Mouse (Mus musculus) CH12F3 (cell line): Measurements from ENCODE around the gene Cacna1d.

ENCODE experiments used
- in situ Hi-C: fragments of 300-500 bp; cut with MboI; formaldehyde crosslinking; loops from 2 replicates; pipeline ENCODE4 v1.14.3; 2020; ENCODE audit warnings: low sequenced_read_pairs

Gene Cacna1d

GRCm38 (mm10) chr14:30113392-30114108 is 377.7 kb downstream of the Cacna1d start:
- in situ Hi-C loops, result no loop called here

GRCm38 (mm10) chr14:30109079-30109478 is 382.2 kb downstream of the Cacna1d start:
- in situ Hi-C loops, result no loop called here

- in situ Hi-C loops, result no loop called here
Observed at GRCm38 (mm10) chr14:30106550-30106949, 384.7 kb downstream of the Cacna1d start.

GRCm38 (mm10) chr14:30105551-30105950 is 385.7 kb downstream of the Cacna1d start:
- in situ Hi-C loops, result no loop called here

GRCm38 (mm10) chr14:30103946-30104536 is 387.2 kb downstream of the Cacna1d start:
- in situ Hi-C loops, result no loop called here

GRCm38 (mm10) chr14:30097239-30097638 is 394.0 kb downstream of the Cacna1d start:
- in situ Hi-C loops, result no loop called here

DNA sequence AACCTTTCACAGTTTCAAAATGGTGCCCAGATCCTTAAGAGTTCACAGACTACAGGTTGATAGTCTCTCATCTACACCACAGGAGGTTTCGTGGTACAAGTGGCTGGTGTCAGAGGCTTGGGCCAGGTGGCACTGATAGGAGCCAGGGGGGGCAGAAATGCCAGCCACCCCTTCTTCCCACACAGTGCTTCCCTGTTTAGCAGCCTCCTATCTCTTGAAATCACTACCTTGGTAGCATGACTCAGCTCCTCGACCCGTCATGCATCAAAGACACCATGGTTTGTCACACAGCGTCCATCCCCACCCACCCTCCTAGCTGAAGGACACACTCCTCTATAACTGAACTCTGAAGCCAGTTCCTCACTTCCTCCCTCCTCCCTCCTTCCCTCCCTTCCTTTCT is 398.8 kb downstream of the Cacna1d start:
- in situ Hi-C loops, result no loop called here

GRCm38 (mm10) chr14:30092021-30092420 is 399.2 kb downstream of the Cacna1d start:
- in situ Hi-C loops, result no loop called here

DNA sequence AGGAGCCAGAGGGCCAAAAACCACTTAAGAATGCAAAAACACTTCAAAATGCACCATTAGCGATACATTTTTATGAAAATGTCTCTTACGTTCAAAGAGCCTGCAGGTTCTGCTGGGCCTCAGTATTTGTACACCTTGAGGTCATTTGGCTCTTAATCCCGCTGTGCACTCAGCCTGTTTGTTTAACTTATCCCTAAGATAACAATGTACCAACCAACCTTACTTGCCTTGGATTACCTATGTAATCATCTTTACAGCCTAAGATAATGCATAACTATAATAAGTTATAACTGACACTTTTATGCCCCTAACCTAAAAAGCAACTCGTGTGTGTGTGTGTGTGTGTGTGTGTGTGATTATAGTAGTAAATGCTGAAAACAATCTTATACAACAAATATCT is 411.5 kb downstream of the Cacna1d start:
- in situ Hi-C loops, result no loop called here

DNA sequence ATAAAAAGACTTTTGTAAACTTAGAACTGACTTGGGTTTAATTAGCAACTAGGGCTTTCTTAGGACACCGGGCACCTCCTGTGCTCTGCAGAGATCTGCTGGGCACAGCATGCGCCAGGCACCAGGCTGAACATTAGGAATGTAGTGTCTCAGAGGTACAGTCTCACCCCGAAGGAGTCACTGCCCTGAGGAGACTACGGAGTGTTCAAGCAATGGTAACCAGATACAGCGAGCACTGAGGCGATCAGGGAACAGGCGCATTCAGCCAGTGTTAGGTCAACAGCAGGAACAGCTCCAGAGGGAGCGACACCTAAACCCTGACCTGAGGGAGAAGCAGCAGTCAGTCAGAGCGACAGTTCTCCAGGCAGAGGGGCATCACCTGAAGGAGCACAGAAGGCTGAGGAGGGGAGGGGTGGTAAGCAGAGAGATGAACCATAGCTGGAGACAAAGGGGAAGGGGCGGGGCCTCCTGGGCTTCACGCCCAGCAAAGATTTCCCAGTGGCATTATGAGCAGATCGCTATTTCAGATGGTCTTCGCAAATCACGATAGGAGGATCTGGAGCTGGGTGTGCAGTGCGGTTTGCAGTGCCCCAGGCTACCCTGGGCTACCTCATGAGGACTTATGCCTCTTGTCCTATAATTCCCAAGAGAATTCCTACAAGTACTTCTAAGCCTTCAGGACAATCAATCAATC is 413.0 kb downstream of the Cacna1d start:
- in situ Hi-C loops, result no loop called here

- in situ Hi-C loops, result no loop called here
Observed at GRCm38 (mm10) chr14:30075268-30075887, 415.9 kb downstream of the Cacna1d start.

DNA sequence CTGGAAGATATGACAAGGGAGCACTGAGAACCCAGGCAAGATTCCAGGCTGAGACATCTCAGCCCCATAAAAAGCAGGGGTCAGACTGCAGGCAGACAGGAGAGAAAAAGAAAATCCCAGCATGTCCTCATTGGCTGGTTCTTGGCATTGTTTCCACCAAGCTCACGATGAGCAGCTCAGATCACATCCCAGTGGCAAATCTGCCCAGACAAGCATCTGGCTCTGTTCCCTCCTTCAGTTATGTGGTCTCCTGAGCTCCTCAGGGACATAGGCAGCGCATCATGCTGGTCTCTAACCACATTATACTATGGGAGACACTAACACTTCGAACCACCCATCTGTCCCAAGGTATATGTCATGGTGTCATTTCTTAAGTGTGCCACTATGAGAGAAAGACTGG is 422.7 kb downstream of the Cacna1d start:
- in situ Hi-C loops, result no loop called here

GRCm38 (mm10) chr14:30066752-30067151 is 424.5 kb downstream of the Cacna1d start:
- in situ Hi-C loops, result no loop called here

DNA sequence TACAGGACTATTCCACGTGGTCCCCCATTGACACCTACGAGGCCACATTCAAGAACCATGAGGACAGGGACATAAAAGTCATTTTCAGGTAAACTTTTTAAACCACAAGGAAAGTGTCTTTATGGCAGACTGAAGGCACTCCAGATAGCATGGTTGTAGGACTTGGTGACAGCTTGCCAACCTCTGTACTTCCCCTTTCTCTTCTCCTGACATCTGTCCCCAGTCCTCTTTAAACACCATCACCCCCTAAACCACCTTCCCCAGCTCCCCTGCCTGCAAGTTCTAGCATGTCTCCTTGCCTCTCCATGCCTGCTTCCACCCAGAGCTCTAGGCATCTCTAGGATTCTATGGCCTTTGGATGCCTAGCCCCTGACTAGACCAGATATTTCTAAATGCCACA is 426.4 kb downstream of the Cacna1d start:
- in situ Hi-C loops, result no loop called here

GRCm38 (mm10) chr14:30056031-30056766 is 435.1 kb downstream of the Cacna1d start:
- in situ Hi-C loops, result no loop called here

- in situ Hi-C loops, result no loop called here
Observed at GRCm38 (mm10) chr14:30054922-30055321, 436.3 kb downstream of the Cacna1d start.

DNA sequence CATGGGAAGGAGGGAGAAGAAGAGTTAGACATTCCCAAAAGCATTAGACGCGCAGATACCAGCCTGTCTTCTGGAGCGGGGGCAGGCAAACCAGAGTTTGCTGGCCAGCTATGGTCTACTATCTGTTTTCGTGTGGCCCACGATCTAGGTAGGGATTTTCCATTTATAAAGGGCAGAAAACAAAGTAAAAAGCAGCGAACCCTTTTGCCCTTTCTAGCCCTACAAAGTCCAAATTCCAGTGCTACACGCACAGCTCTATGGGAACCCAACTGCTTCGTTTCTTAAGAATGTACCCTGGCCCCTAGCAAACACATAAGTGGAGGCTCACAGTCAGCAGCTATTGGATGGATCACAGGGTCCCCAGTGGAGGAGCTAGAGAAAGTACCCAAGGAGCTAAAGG is 441.0 kb downstream of the Cacna1d start:
- in situ Hi-C loops, result no loop called here

DNA sequence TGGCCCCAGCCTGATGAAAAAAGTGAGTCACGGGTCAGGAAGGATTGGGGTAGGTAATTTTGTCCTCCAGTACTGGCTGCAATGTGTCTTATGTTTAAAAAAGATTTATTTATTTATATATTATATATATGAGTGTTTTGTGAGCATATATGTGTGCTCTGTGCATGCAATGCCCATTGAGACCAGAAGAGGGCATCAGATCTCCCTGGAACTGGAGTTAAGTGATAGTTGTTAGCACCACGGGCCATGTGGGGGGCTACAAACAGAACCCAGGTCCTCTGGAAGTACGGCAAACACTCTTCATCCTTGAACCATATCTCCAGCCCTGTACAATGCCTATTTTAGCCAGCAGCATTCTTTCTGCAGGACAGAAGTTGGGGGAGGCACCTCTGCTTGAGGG is 443.2 kb downstream of the Cacna1d start:
- in situ Hi-C loops, result no loop called here

- in situ Hi-C loops, result no loop called here
Observed at GRCm38 (mm10) chr14:30046976-30047375, 444.3 kb downstream of the Cacna1d start.

GRCm38 (mm10) chr14:30045704-30046220 is 445.5 kb downstream of the Cacna1d start:
- in situ Hi-C loops, result no loop called here

DNA sequence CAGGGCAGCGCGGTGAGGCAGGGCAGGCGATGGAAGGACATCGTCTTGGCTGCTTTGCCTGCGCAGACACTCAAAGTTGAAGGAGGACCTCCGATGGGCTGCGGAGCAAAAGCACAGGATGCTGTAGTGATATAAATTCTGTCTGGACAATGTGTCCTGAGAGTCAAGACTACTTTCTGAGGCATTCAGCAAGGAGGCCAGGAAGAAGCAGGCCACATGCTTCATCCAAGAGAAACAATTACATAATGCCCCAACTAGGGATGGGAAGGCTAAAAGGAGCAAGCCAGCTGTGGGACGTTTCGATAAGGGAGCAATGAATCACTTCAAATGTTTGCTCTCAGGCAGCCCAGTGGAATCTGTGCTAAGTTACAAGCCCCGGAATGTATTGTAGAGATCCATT is 446.0 kb downstream of the Cacna1d start:
- in situ Hi-C loops, result no loop called here
